Mouse (Mus musculus) MEL (cell line): ENCODE measurements at regions not wholly inside any gene's neighbourhood (a gene's known extent, or its start where the extent isn't known, plus 50 kb on each side); places are given as distances from the start of the nearest gene placed in this dataset.

ENCODE experiments used
- DNase-seq: peaks from one replicate; pipeline ENCODE4 v3.0.0; 2011; ENCODE audit warnings: low read depth, low spot score
- H3K27ac ChIP-seq: 2 replicates; pipeline ENCODE4 v1.5.1; 2012; ENCODE audit warnings: low read depth, mild to moderate bottlenecking, control low read depth, low read length, moderate library complexity; ENCODE audit not compliant: control insufficient read depth
- H3K27me3 ChIP-seq, 2 experiments: fragments of 150-350 bp in 1 of 2; sonication (generic) in 1 of 2; 2 replicates each; pipeline ENCODE4 v1.6.1; 2012; ENCODE audit warnings: low read length in 2 of 2, mild to moderate bottlenecking in 2 of 2, improper control_type of control experiment in 1 of 2, moderate library complexity in 1 of 2; ENCODE audit not compliant: insufficient read depth in 2 of 2, control insufficient read depth in 1 of 2
- H3K36me3 ChIP-seq, 2 experiments: 2 replicates each; pipeline ENCODE4 v1.6.1; 2012 to 2014; ENCODE audit warnings: low read length in 2 of 2, improper control_type of control experiment in 1 of 2, inconsistent platforms in 1 of 2, mild to moderate bottlenecking in 1 of 2; ENCODE audit not compliant: insufficient read depth in 2 of 2, control insufficient read depth in 1 of 2
- H3K4me1 ChIP-seq, 2 experiments: fragments of 150-350 bp in 1 of 2; sonication (generic) in 1 of 2; 2 replicates each; pipeline ENCODE4 v1.6.1; 2012; ENCODE audit warnings: low read length in 2 of 2, improper control_type of control experiment in 1 of 2, mild to moderate bottlenecking in 1 of 2; ENCODE audit not compliant: insufficient read depth in 2 of 2, control insufficient read depth in 1 of 2
- H3K4me3 ChIP-seq, 2 experiments: fragments of 150-350 bp in 1 of 2; sonication (generic) in 1 of 2; 2 replicates each; pipeline ENCODE4 v1.5.1; 2012; ENCODE audit warnings: low read depth in 2 of 2, low read length in 2 of 2, mild to moderate bottlenecking in 2 of 2, moderate library complexity in 2 of 2, control low read depth in 1 of 2, improper control_type of control experiment in 1 of 2; ENCODE audit not compliant: control insufficient read depth in 1 of 2, insufficient read depth in 1 of 2
- H3K79me2 ChIP-seq: 2 replicates; pipeline ENCODE4 v1.6.1; 2012; ENCODE audit warnings: mild to moderate bottlenecking, low read length, moderate library complexity; ENCODE audit not compliant: control insufficient read depth, poor library complexity, insufficient read depth
- H3K9ac ChIP-seq: 2 replicates; pipeline ENCODE4 v1.6.1; 2012; ENCODE audit warnings: low read depth, mild to moderate bottlenecking, control low read depth, low read length, moderate library complexity; ENCODE audit not compliant: control insufficient read depth, poor library complexity, severe bottlenecking
- H3K9me3 ChIP-seq: fragments of 150-350 bp; sonication (generic); replicated peaks from 2 replicates; pipeline ENCODE4 v1.6.1; 2012; ENCODE audit warnings: mild to moderate bottlenecking, low read length, improper control_type of control experiment, moderate library complexity; ENCODE audit not compliant: insufficient read depth
- CTCF ChIP-seq, 3 experiments: IDR thresholded peaks in 2 of 3; conservative IDR thresholded peaks in 1 of 3; 2 replicates each; pipeline ENCODE4 v1.5.1; 2011 to 2012; ENCODE audit warnings: low read length in 3 of 3, low read depth in 2 of 3, mild to moderate bottlenecking in 2 of 3, improper control_type of control experiment in 1 of 3, inconsistent platforms in 1 of 3, mixed read lengths in 1 of 3, moderate library complexity in 1 of 3; ENCODE audit not compliant: control insufficient read depth in 1 of 3, insufficient read depth in 1 of 3, poor library complexity in 1 of 3, severe bottlenecking in 1 of 3
- ELF1 ChIP-seq: IDR thresholded peaks from 2 replicates; pipeline ENCODE4 v1.6.1; 2014; ENCODE audit warnings: low read depth, mild to moderate bottlenecking, inconsistent platforms, low read length, improper control_type of control experiment, moderate library complexity
- EP300 ChIP-seq, 2 experiments: IDR thresholded peaks; 2 replicates each; pipeline ENCODE4 v1.6.1; 2011; ENCODE audit warnings: improper control_type of control experiment in 2 of 2, low read length in 2 of 2, low read depth in 1 of 2, mild to moderate bottlenecking in 1 of 2
- GABPA ChIP-seq: IDR thresholded peaks from 2 replicates; pipeline ENCODE4 v1.6.1; 2012; ENCODE audit warnings: low read depth, mild to moderate bottlenecking, inconsistent platforms, low read length, improper control_type of control experiment, moderate library complexity
- GATA1 ChIP-seq: IDR thresholded peaks from 2 replicates; pipeline ENCODE4 v1.6.1; 2011; ENCODE audit warnings: low read depth, low read length, improper control_type of control experiment
- HCFC1 ChIP-seq: IDR thresholded peaks from 2 replicates; pipeline ENCODE4 v1.6.1; 2012; ENCODE audit warnings: low read depth, mild to moderate bottlenecking, inconsistent platforms, low read length, improper control_type of control experiment, moderate library complexity
- JUND ChIP-seq: IDR thresholded peaks from 2 replicates; pipeline ENCODE4 v1.6.1; 2011; ENCODE audit warnings: low read depth, mild to moderate bottlenecking, improper control_type of control experiment, low read length
- KAT2A ChIP-seq: conservative IDR thresholded peaks from 2 replicates; pipeline ENCODE4 v1.6.1; 2012; ENCODE audit warnings: low read depth, low read length, improper control_type of control experiment, inconsistent platforms
- MAX ChIP-seq: IDR thresholded peaks from 2 replicates; pipeline ENCODE4 v1.6.1; 2011; ENCODE audit warnings: low read length, improper control_type of control experiment
- MAZ ChIP-seq: IDR thresholded peaks from 2 replicates; pipeline ENCODE4 v1.6.1; 2012; ENCODE audit warnings: low read depth, mild to moderate bottlenecking, inconsistent platforms, low read length, improper control_type of control experiment
- MXI1 ChIP-seq: IDR thresholded peaks from 2 replicates; pipeline ENCODE4 v1.6.1; 2011; ENCODE audit warnings: mild to moderate bottlenecking, low read depth, low read length, improper control_type of control experiment
- NRF1 ChIP-seq: IDR thresholded peaks from 2 replicates; pipeline ENCODE4 v1.6.1; 2014; ENCODE audit warnings: low read depth, mild to moderate bottlenecking, inconsistent platforms, low read length, improper control_type of control experiment, moderate library complexity; ENCODE audit not compliant: poor library complexity, insufficient read depth, severe bottlenecking
- SIN3A ChIP-seq: IDR thresholded peaks from 2 replicates; pipeline ENCODE4 v1.6.1; 2012; ENCODE audit warnings: low read length, improper control_type of control experiment, inconsistent platforms
- TAL1 ChIP-seq: IDR thresholded peaks from 2 replicates; pipeline ENCODE4 v1.6.1; 2012; ENCODE audit warnings: mild to moderate bottlenecking, inconsistent platforms, low read length, moderate library complexity, mixed read lengths
- TBP ChIP-seq: IDR thresholded peaks from 2 replicates; pipeline ENCODE4 v1.8.0; 2011; ENCODE audit warnings: low read depth, low read length, improper control_type of control experiment
- UBTF ChIP-seq: IDR thresholded peaks from 2 replicates; pipeline ENCODE4 v1.6.1; 2012; ENCODE audit warnings: low read depth, mild to moderate bottlenecking, inconsistent platforms, low read length, improper control_type of control experiment, moderate library complexity, borderline replicate concordance; ENCODE audit not compliant: insufficient read depth
- USF1 ChIP-seq: IDR thresholded peaks from 2 replicates; pipeline ENCODE4 v1.6.1; 2014; ENCODE audit warnings: low read depth, mild to moderate bottlenecking, inconsistent platforms, low read length, improper control_type of control experiment, moderate library complexity
- USF2 ChIP-seq, 2 experiments: IDR thresholded peaks; 2 replicates each; pipeline ENCODE4 v1.6.1; 2011 to 2012; ENCODE audit warnings: improper control_type of control experiment in 2 of 2, low read length in 2 of 2, borderline replicate concordance in 1 of 2, inconsistent platforms in 1 of 2, low read depth in 1 of 2, mild to moderate bottlenecking in 1 of 2; ENCODE audit not compliant: insufficient read depth in 1 of 2
- ZKSCAN1 ChIP-seq: IDR thresholded peaks from 2 replicates; pipeline ENCODE4 v1.6.1; 2012; ENCODE audit warnings: low read depth, mild to moderate bottlenecking, inconsistent platforms, low read length, improper control_type of control experiment, moderate library complexity
- ZMIZ1 ChIP-seq: IDR thresholded peaks from 2 replicates; pipeline ENCODE4 v1.6.1; 2012; ENCODE audit warnings: low read depth, mild to moderate bottlenecking, inconsistent platforms, low read length, improper control_type of control experiment, moderate library complexity

DNA sequence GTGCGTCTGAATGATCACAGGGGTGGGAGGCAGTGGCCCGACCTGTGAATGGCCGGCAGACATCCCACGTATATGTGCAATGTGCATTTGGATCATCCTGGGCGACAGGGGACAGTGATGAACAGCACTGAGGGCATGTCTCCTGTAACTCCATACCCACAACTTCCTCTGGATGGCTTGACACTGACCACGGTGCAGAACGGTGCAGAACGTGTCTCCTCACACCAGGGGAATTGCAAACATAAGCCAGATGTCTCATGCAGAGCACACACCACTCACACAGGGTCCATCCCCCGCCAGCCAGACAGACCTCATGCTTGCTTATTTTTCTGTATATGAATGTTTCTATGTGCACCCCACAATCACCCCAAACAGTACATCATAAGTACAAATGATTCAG, 64.4 kb upstream of the Wnt4 start:
- H3K9me3 ChIP-seq = no peaks in the 10 kb centered on the region
- TF ChIP-seq EP300 (IDR thresholded peaks at IDR 0.05; ENCODE audit: low read depth in 1 of 2, low read length in 2 of 2) (no peak), GABPA (no peak), USF2 (IDR thresholded peaks at IDR 0.05; ENCODE audit: borderline replicate concordance in 1 of 2, insufficient read depth in 1 of 2, low read depth in 1 of 2, low read length in 2 of 2) (no peak), TAL1 (no peak), KAT2A (no peak), HCFC1 (no peak), ZKSCAN1 (no peak), UBTF (no peak), MAZ (no peak), NRF1 (no peak), ZMIZ1 (no peak), TBP (no peak), MXI1 (no peak)
- TF ChIP-seq, all 39 proteins: peak for 0
- Histone ChIP-seq H3K27me3 (no peaks in the 10 kb centered on the region; a peak in 1 of 4 replicates), H3K4me3 (no peak overlapping the region), H3K27ac (no peak overlapping the region), H3K36me3 (no peaks in the 10 kb centered on the region), H3K79me2 (no peaks in the 10 kb centered on the region), H3K4me1 (no peaks in the 10 kb centered on the region), H3K9ac (no peak overlapping the region)
- DNase-seq = no peak

DNA sequence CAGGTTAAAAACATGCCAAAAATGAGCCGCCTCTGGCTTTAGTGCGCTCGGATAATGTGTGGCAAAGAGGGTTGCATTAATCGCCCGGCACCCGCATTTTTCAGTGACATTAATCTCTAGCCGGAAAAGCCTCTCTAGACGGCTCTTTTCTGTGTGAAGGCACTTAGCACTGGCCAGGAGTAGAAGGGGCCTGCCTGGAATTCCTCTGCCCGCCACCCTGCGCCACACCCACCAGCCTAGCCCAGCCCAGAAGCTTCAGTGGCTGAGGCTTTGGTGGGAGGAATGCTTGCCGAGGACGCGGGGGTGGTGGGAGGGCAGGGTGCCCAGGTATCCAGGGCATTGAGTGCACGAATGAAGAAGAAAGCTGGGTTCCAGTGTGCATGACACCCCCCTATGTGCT, 65.2 kb upstream of the Wnt4 start:
- Histone ChIP-seq H3K79me2 (no peaks in the 10 kb centered on the region), H3K4me1 (no peaks in the 10 kb centered on the region), H3K36me3 (no peaks in the 10 kb centered on the region), H3K27me3 (no peaks in the 10 kb centered on the region), H3K9me3 (no peaks in the 10 kb centered on the region), H3K9ac (no peak overlapping the region), H3K27ac (no peak overlapping the region), H3K4me3 (no peak overlapping the region)
- TF ChIP-seq GABPA (no peak), MAX (no peak), GATA1 (no peak), TBP (no peak), ELF1 (no peak), MXI1 (no peak), USF1 (no peak), KAT2A (no peak), SIN3A (no peak), JUND (no peak), CTCF (IDR thresholded peaks at IDR 0.05 in 2 of 3, conservative IDR thresholded peaks at IDR 0.05 in 1 of 3; ENCODE audit: control insufficient read depth in 1 of 3, insufficient read depth in 1 of 3, low read depth in 2 of 3, low read length in 3 of 3, poor library complexity in 1 of 3, severe bottlenecking in 1 of 3) (no peak), USF2 (IDR thresholded peaks at IDR 0.05; ENCODE audit: borderline replicate concordance in 1 of 2, insufficient read depth in 1 of 2, low read depth in 1 of 2, low read length in 2 of 2) (no peak), MAZ (no peak), ZMIZ1 (no peak)
- DNase-seq = no peak
